Mouse (Mus musculus) WW6 (cell line): Measurements from ENCODE around the gene Grhpr.
"Not testable (repeated sequence)": the region's sequence is repeated elsewhere in the genome, so short reads cannot be mapped to it uniquely, and the experiment has no call there.

Experiments used
- DNase-seq: peaks from one replicate; pipeline ENCODE4 v3.0.0-alpha.2; 2013; ENCODE audit warnings: low read depth, low spot score

The Grhpr gene

DNA sequence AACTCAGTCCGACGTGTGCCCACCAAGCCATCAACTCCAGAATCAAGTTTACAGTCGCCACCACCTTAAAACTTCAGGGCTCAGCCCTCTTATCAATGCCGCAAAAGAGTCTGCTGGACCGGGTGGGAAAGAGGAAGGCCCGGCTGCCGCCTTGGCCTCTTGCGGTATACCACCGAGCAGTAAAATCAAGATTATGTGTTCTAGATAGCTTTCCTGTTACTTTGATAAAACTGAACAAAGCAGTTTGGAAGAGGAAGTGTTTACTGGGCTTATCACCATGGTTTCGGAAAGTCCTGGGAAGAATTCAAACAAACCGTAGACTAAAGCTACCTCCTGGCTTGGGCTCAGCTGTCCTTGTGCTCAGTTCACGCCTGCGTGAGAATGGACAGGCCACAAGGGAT lies 31.8 kb downstream of the Grhpr start:
- no peak for DNase-seq

DNA sequence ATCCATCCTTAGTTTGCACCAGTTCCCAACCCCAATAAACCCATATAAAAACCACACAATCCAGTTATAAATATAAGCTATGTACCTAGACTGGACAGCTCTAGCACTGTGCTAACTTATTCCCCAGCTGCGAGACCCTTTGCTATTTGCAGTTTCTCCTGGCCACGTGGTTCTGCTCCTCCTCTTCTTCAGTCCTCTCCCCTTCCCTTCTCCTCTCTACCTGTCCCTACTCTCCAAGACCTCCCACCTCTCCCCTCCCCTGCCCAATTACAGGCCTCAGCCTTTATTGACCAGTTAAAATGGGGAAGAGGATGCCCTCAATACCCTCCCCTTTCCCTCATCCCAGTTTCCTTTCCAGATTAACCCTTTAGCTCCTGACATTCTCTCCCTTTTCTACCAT lies 32.3 kb downstream of the Grhpr start:
- no peak for DNase-seq

DNA sequence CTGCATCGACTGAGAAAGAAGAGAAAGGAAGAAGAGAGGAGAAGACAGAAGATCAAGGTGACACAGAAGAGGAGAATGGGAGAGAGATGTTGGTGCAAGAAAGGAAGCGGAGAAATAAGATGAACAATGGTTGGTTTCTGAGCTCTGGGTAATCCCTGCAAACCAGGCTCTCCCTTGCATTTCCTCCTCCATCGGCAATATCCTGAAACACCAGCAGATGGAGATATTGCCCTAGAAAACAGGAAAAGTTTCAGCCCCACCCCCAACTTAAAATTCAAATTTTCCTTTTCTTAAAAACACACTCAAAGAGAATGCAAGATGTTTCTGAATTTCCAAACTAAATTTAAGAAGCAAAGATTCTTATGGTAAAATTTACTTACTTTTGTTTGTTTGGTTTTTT lies 34.4 kb downstream of the Grhpr start:
- DNase-seq, result no peak

DNA sequence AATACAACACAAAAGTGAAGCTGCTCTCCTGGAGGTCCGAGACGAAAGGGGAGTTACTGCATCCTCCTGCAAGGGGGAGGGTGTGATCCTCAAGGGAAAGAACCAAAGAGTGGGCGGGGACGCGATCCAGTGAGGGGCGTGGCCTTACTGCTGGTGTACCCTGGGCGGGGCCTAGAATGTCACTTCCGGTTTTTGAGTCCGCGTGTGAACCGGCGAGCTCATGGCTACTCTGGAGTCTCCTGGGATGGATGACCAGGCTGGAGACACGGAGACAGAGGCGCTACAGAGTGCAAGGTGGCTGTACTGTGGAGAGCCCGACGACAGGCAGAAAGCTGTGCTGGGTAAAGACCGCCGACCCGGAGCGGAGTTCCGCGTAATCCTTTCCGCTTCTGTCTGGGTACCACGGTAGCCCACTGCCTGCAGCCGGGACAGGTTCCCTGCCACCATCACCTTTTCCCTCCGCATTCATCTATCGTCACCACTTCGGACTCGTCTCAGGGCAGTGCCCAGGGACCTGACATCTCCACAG lies 37.3 kb downstream of the Grhpr start, which contains the start of gene Polr1e:
Gene Polr1e, plus strand, starts transcription at position 132 of the 529 bp plus-strand sequence.
- DNase-seq, result peak; percentile 89

DNA sequence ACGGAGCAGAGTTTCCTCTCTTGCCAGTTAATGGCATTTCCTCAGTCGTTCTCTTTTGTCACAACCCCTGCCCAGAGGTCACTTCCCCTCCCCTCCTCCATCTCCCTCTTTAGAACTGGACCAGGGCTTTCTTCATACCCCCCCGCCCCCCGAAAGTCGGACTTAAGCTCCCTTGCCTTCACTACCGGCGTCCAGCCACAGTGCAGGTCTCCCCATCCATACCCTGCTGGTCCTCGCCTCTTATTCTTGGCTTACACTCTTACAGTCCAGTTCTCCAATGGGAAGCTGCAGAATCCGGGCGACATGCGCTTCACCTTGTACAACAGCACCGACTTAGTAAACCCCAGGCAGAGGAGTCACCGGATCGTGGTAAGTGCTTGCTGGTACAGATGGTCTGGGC lies 37.8 kb downstream of the Grhpr start:
- DNase-seq, result no peak

DNA sequence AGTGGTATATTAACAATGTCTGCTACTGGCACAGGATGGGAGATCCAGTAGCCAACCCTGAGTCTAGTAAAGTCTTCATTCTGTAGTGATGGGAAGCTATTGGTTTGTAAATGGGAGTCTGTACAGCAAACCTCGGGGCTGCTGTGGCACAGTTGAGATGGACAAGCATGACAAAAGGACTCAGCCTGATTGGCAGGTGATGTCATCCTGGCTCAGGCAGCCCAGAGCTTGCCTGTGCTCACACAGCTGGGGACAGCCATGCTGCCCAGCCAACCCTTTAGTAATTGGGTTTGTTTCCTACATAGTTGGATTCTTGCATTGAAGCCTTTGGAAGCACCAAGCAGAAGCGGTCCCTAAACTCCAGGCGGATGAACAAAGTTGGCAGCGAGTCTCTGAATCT lies 45.3 kb downstream of the Grhpr start:
- no peak for DNase-seq

DNA sequence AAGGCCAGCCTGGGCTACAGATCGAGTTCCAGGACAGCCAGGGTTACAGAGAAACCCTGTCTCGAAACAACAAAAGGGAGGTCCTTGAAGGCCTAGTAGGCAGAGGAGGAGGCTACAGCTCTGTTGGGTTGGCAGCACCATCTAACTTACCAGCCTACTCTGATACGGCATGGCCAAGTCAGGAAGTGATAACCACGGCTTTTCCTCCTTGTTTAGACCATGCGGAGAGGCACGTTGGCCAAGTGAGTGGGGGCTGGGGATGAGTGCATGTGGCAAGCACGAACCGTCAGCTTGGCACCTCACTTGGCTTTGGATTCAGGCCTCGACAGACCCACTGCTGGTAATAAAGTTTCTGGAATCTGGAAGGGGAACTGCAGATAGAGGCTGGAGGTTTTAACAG lies 51.4 kb downstream of the Grhpr start:
- no peak for DNase-seq

DNA sequence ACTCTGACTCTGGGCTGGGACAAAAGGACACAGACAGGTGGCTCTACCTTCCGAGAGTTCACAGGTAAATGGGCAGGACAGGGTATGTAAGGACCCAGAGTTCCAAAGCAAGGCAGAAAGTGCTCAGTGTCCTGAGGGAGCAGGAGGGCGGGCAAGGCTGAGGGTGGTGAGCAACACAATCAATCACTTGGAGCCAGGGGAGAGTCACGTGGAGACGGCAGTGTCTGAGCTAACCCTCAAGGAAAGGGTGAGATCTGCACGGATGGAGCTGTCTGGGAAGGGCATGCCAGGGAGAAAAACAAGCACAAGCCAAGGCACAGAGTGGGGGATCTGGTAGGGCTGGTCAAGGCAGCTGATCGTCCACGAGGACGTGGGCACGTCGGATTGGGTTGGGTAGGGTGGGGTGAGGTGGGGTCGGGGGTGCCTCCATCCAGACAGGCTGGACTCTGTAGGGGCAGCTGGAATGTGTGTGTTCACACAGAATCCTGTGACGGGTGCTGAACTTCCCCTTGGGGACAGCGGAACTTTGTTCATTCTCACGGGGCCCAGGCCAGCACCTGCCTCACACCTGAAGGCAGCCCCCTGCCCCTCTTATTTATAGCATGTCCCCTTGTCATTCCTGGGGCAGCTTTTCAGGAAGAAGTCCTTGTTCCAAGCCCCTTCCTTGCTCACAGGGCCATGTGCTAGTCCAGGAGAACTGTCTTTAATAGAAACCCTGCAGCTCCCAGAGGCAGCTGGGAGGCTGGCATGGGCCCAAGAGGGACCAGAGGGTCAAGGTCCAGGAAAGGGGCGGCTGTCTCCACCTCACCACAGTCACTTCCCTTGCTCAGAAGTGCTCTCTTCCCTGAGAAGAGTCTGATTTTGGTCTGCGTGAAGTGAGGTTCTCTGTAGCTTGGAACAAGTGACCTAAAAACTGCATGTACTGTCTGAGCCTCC lies 53.8 kb downstream of the Grhpr start:
- DNase-seq, result no peak

DNA sequence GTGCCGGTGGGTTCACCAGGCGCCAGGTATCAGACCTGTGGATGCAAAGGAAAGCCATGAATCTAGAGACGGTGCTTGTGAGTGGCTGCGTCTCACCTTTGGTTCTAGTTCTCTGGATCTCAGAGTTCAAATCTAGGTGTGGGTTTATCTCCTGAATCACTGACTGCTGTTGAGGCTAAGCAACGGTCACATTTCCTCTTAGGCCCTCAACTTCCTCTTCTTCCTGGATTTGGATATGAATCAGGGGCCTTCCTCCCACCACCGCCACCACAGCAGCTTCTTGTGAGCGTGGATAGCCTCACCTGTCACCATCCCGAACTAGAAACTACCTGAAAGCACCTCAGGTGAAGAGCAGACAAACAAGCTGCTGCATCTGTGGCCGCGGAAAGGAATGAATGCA lies 54.9 kb downstream of the Grhpr start:
- no peak for DNase-seq

DNA sequence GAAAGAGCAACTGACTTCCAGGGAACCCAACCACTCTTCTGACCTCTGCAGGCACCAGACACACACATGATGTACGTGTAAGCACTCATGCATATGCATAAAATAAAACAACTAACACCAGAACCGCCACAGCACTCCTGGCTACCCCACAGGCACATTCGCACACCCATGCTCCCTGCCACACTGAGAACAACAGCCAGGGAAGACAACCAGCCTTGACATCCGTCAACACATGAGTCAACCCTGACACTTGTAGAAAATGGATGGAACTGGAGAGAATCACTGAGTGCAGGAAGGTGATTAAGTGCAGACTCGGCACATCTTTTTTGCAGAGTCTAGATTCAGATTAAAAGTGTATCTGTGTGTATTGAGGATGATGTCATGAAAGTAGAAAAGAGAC lies 55.4 kb downstream of the Grhpr start:
- no peak for DNase-seq

DNA sequence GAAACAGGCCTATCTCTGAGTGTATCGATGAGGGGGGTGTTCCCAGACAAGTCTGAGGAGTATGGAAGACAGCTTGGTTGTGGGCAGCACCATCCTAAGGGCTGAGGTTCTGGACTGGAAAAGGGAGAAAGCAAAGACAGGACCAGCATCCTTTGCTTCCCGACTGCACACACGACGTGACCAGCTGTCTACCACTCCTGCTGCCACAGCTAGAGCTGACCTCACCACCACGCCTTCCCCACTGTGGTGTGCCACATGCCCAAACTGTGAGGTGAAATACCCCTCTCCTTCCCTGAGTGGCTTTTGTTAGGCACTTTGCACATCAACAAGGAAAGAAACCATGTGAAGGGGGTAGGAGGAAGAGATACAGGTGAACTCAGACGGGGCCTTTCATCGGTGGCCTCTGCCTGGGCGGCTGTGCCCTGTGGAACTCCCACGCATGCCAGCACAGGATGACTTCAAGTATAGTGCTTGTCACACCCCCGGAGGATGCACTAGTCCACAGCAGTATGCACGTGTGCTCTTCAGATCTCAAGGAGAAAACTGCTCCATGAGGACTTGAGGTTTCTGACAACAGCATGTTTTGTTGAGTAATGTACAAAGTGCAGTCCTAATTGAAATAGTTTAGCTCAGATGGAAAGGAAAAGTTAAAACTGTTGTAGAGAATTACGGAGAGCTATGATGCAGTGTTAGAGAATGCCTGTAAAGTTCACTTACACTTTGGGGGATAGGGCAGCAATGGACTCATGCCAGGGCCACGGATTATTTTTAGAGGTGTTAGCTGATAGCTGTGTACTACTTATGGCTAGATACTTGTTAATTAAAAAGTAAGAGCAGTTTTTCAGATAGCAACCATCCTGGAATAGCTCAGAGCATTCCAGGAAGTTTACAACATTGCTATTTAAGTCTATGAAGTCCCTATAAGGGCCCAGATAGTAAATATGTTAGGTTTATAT lies 56.5 kb downstream of the Grhpr start:
- no peak for DNase-seq

DNA sequence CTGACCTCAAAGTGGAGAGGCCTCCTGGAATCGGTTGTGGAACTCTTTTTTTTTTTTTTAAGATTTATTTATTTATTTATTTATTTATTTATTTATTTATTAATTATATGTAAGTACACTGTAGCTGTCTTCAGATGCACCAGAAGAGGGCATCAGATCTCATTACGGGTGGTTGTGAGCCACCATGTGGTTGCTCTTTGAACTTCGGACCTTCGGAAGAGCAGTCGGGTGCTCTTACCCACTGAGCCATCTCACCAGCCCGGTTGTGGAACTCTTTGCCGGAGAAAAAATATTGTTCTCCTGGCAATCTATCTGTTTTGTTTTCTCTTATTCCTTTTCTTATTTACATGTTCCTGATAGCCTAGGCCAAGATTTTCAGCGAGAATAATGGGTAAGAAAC lies 57.7 kb downstream of the Grhpr start:
- not testable (repeated sequence) for DNase-seq

DNA sequence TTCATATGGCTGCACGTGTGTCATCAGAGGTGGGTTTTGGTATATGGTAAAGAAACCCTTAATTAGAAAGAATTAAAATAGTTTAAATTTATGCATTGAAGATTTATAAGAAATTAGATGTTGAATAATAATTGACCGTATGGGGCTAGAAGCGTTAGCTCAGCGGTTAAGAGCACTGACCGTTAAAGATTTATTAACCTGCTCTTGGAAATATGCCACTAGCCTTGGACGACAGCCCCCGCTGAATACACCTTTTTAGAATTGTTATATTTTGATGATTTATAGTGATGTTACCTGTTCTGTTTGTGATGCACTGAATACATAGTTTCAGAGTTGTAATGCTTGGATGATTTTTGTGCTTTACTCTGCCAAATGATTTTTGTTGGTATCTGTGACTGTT lies 58.4 kb downstream of the Grhpr start:
- not testable (repeated sequence) for DNase-seq
